Mouse (Mus musculus): ENCODE data around the gene Kcna2. TPM values are rescaled to one million over a fixed set of nuclear protein-coding genes. Genes with fewer than 3 reads are reported as not detected.

Kcna2 gene
- polyA plus RNA-seq, 1 experiment from 2014 or later = 1.9 TPM

GRCm38 (mm10) chr3:107103462-107103861, 2.5 kb downstream of the Kcna2 start:
- H3K27me3 ChIP-seq (replicated peaks) = 0 out of 2 replicates have a peak, but pooled peaks cover 3% of the 10 kb centered on the region
- H3K27ac ChIP-seq = no peak overlapping the region
- ATAC-seq (replicated peaks) = no peak
- no peak overlapping the region for H3K9ac ChIP-seq
- no peak overlapping the region for H3K4me3 ChIP-seq
- peak overlapping the region; percentile 89 for H3K4me2 ChIP-seq
- WGBS = 96% methylated on average over 3 of the region's 3 CpGs
- H3K4me1 ChIP-seq = peaks cover 35% of the 10 kb centered on the region
- H3K36me3 ChIP-seq (replicated peaks) = no peaks in the 10 kb centered on the region
- no peaks in the 10 kb centered on the region for H3K9me3 ChIP-seq

GRCm38 (mm10) chr3:107105986-107106385, 5.0 kb downstream of the Kcna2 start:
- ATAC-seq (replicated peaks) = no peak
- 78% methylated on average over 6 of the region's 6 CpGs for WGBS

GRCm38 (mm10) chr3:107112498-107112897, 11.6 kb downstream of the Kcna2 start:
- Histone ChIP-seq H3K27ac (peak overlapping the region; percentile 83; the same call in 1 of the 2 replicates), H3K36me3 (replicated peaks) (no peaks in the 10 kb centered on the region), H3K4me2 (no peak overlapping the region), H3K4me3 (no peak overlapping the region), H3K9me3 (no peaks in the 10 kb centered on the region), H3K4me1 (peaks cover 25% of the 10 kb centered on the region), H3K9ac (no peak overlapping the region), H3K27me3 (replicated peaks) (no peaks in the 10 kb centered on the region)
- 40% methylated on average over 4 of the region's 4 CpGs for WGBS
- ATAC-seq (replicated peaks) = no peak

More at GRCm38 (mm10) chr3:107105986-107106385, 5.0 kb downstream of the Kcna2 start:
- H3K4me3 ChIP-seq = no peak overlapping the region
- 0 out of 2 replicates have a peak, but pooled peaks cover 3% of the 10 kb centered on the region for H3K27me3 ChIP-seq (replicated peaks)
- H3K4me1 ChIP-seq = peaks cover 28% of the 10 kb centered on the region
- H3K9me3 ChIP-seq = no peaks in the 10 kb centered on the region
- H3K4me2 ChIP-seq = no peak overlapping the region
- no peaks in the 10 kb centered on the region for H3K36me3 ChIP-seq (replicated peaks)
- no peak overlapping the region for H3K27ac ChIP-seq
- H3K9ac ChIP-seq = no peak overlapping the region

- Histone ChIP-seq H3K4me2 (peak overlapping the region; percentile 45), H3K4me1 (peaks cover 25% of the 10 kb centered on the region), H3K36me3 (replicated peaks) (no peaks in the 10 kb centered on the region), H3K4me3 (no peak overlapping the region), H3K9ac (0 out of 2 replicates have a peak overlapping the region, but pooled peaks have one; percentile 1), H3K27me3 (replicated peaks) (no peaks in the 10 kb centered on the region), H3K27ac (peak overlapping the region; percentile 83), H3K9me3 (no peaks in the 10 kb centered on the region)
- 49% methylated on average over 10 of the region's 10 CpGs for WGBS
- peak; percentile 18 for ATAC-seq (replicated peaks)
Observed at GRCm38 (mm10) chr3:107112932-107113659, 12.2 kb downstream of the Kcna2 start.

- Histone ChIP-seq H3K4me2 (peak overlapping the region; percentile 45), H3K27me3 (replicated peaks) (no peaks in the 10 kb centered on the region), H3K4me3 (peak overlapping the region; percentile 17), H3K27ac (peak overlapping the region; percentile 83), H3K36me3 (replicated peaks) (no peaks in the 10 kb centered on the region), H3K4me1 (peaks cover 25% of the 10 kb centered on the region), H3K9me3 (no peaks in the 10 kb centered on the region), H3K9ac (peak overlapping the region; percentile 1; the same call in 1 of the 2 replicates)
- 10% methylated on average over 14 of the region's 14 CpGs for WGBS
- peak; percentile 96 for ATAC-seq (replicated peaks)
Observed at GRCm38 (mm10) chr3:107113771-107114737, 13.1 kb downstream of the Kcna2 start.

GRCm38 (mm10) chr3:107114941-107115340, 14.0 kb downstream of the Kcna2 start:
- no peak for ATAC-seq (replicated peaks)

GRCm38 (mm10) chr3:107115746-107116145, 14.8 kb downstream of the Kcna2 start:
- no peak overlapping the region for H3K9ac ChIP-seq
- H3K9me3 ChIP-seq = no peaks in the 10 kb centered on the region
- H3K4me2 ChIP-seq = no peak overlapping the region
- 84% methylated on average over 2 of the region's 2 CpGs for WGBS
- ATAC-seq (replicated peaks) = no peak
- no peak overlapping the region for H3K4me3 ChIP-seq
- H3K27ac ChIP-seq = no peak overlapping the region
- peaks cover 25% of the 10 kb centered on the region for H3K4me1 ChIP-seq
- no peaks in the 10 kb centered on the region for H3K27me3 ChIP-seq (replicated peaks)
- no peaks in the 10 kb centered on the region for H3K36me3 ChIP-seq (replicated peaks)

More at GRCm38 (mm10) chr3:107114941-107115340, 14.0 kb downstream of the Kcna2 start:
- Histone ChIP-seq H3K4me3 (no peak overlapping the region), H3K9me3 (no peaks in the 10 kb centered on the region), H3K27ac (no peak overlapping the region), H3K4me1 (peaks cover 25% of the 10 kb centered on the region), H3K27me3 (replicated peaks) (no peaks in the 10 kb centered on the region), H3K36me3 (replicated peaks) (no peaks in the 10 kb centered on the region), H3K4me2 (no peak overlapping the region), H3K9ac (no peak overlapping the region)
- WGBS = 72% methylated on average over 2 of the region's 2 CpGs

- no peak overlapping the region for H3K4me3 ChIP-seq
- no peak overlapping the region for H3K4me2 ChIP-seq
- no peak for ATAC-seq (replicated peaks)
- no peak overlapping the region for H3K27ac ChIP-seq
- no peaks in the 10 kb centered on the region for H3K27me3 ChIP-seq (replicated peaks)
- H3K9me3 ChIP-seq = no peaks in the 10 kb centered on the region
- no peak overlapping the region for H3K9ac ChIP-seq
- no peaks in the 10 kb centered on the region for H3K36me3 ChIP-seq (replicated peaks)
- 90% methylated on average over 2 of the region's 2 CpGs for WGBS
- peaks cover 2% of the 10 kb centered on the region for H3K4me1 ChIP-seq
Observed at GRCm38 (mm10) chr3:107119864-107120564, 19.1 kb downstream of the Kcna2 start.

GRCm38 (mm10) chr3:107122306-107122705, 21.4 kb downstream of the Kcna2 start:
- Histone ChIP-seq H3K27me3 (replicated peaks) (no peaks in the 10 kb centered on the region), H3K4me2 (no peak overlapping the region), H3K27ac (no peak overlapping the region), H3K4me3 (no peak overlapping the region), H3K9ac (no peak overlapping the region), H3K9me3 (no peaks in the 10 kb centered on the region), H3K36me3 (replicated peaks) (no peaks in the 10 kb centered on the region), H3K4me1 (no peaks in the 10 kb centered on the region)
- ATAC-seq (replicated peaks) = no peak

GRCm38 (mm10) chr3:107127667-107128066, 26.7 kb downstream of the Kcna2 start:
- no peak overlapping the region for H3K4me3 ChIP-seq
- no peaks in the 10 kb centered on the region for H3K9me3 ChIP-seq
- no peaks in the 10 kb centered on the region for H3K36me3 ChIP-seq (replicated peaks)
- 0 out of 2 replicates have a peak, but pooled peaks cover 5% of the 10 kb centered on the region for H3K4me1 ChIP-seq
- H3K27me3 ChIP-seq (replicated peaks) = no peaks in the 10 kb centered on the region
- H3K27ac ChIP-seq = no peak overlapping the region
- H3K9ac ChIP-seq = no peak overlapping the region
- H3K4me2 ChIP-seq = no peak overlapping the region
- WGBS = 95% methylated on average over 1 of the region's 1 CpGs
- ATAC-seq (replicated peaks) = no peak

- H3K9me3 ChIP-seq = no peaks in the 10 kb centered on the region
- H3K36me3 ChIP-seq (replicated peaks) = no peaks in the 10 kb centered on the region
- H3K9ac ChIP-seq = no peak overlapping the region
- H3K27ac ChIP-seq = no peak overlapping the region
- 57% methylated on average over 3 of the region's 3 CpGs for WGBS
- no peak for ATAC-seq (replicated peaks)
- H3K4me3 ChIP-seq = no peak overlapping the region
- H3K4me2 ChIP-seq = no peak overlapping the region
- H3K4me1 ChIP-seq = 0 out of 2 replicates have a peak, but pooled peaks cover 5% of the 10 kb centered on the region
- H3K27me3 ChIP-seq (replicated peaks) = no peaks in the 10 kb centered on the region
Observed at GRCm38 (mm10) chr3:107128421-107128820, 27.5 kb downstream of the Kcna2 start.

- Histone ChIP-seq H3K4me2 (no peak overlapping the region), H3K9ac (no peak overlapping the region), H3K27ac (no peak overlapping the region), H3K27me3 (replicated peaks) (no peaks in the 10 kb centered on the region), H3K36me3 (replicated peaks) (no peaks in the 10 kb centered on the region), H3K4me1 (0 out of 2 replicates have a peak, but pooled peaks cover 5% of the 10 kb centered on the region), H3K9me3 (no peaks in the 10 kb centered on the region), H3K4me3 (no peak overlapping the region)
- WGBS = 67% methylated on average over 2 of the region's 2 CpGs
- ATAC-seq (replicated peaks) = no peak
Observed at GRCm38 (mm10) chr3:107129251-107129650, 28.3 kb downstream of the Kcna2 start.
